Mouse (Mus musculus): ENCODE data around the gene Wnt5b.

DNA sequence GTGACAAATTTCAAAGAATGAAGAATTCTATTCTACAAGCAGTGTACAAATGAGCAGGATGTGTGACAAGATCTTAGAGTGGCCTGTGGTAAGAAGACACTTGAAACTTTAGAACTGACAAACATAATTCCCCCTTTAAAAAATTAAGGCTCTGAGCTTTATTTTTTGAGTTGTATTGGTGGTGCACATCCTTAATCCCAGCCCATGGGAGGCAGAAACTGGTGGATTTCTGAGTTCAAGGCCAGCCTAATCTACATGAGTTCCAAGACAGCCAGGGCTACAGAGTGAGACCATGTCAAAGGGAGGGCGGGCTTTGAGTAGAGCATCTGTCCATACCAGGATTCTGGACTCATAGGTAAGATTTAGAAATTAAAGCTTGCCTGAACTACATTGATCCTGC, 157.3 kb downstream of the Wnt5b start:
- no peak for TF ChIP-seq E2F4 (IDR thresholded peaks at IDR 0.05; ENCODE audit: insufficient read depth)
- no peak for TF ChIP-seq POLR2AphosphoS2 (IDR thresholded peaks at IDR 0.05; ENCODE audit: insufficient read length, low read depth)
- TF ChIP-seq POLR2A (IDR thresholded peaks at IDR 0.05; ENCODE audit: insufficient read length, low read depth), result no peak
- TF ChIP-seq MAX (IDR thresholded peaks at IDR 0.05; ENCODE audit: low read depth), result no peak
- TF ChIP-seq SRF (IDR thresholded peaks at IDR 0.05; ENCODE audit: control insufficient read depth, insufficient read length, low read depth), result no peak
- no peak for TF ChIP-seq TCF12 (IDR thresholded peaks at IDR 0.05; ENCODE audit: insufficient read depth, poor library complexity, severe bottlenecking)

Data from myocyte (in vitro differentiated cells).